Mouse (Mus musculus) heart, postnatal 0 days (tissue): ENCODE data around the gene C530008M17Rik. TPM values are rescaled to one million over a fixed set of nuclear protein-coding genes. Genes with fewer than 3 reads are reported as not detected.

ENCODE experiments used
- ATAC-seq: fragments of 200-750 bp; cut with Nextera tagmentation; 2 replicates; pipeline ENCODE4 v1.8.0; 2017; ENCODE audit warnings: low read depth, moderate number of reproducible peaks, moderate library complexity; ENCODE audit not compliant: insufficient read depth
- DNase-seq: peaks from one replicate; pipeline ENCODE4 v3.0.0-alpha.2; 2016; ENCODE audit warnings: low spot score
- H3K27ac ChIP-seq: fragments of 300-500 bp; sonication (generic); 2 replicates; pipeline ENCODE4 v1.5.1; 2014; ENCODE audit warnings: low read depth, mild to moderate bottlenecking
- H3K27me3 ChIP-seq: fragments of 300-500 bp; sonication (generic); 2 replicates; pipeline ENCODE4 v1.6.1; 2014; ENCODE audit warnings: low read length, mixed read lengths; ENCODE audit not compliant: control insufficient read depth, insufficient read depth
- H3K36me3 ChIP-seq: fragments of 300-500 bp; sonication (generic); replicated peaks from 2 replicates; pipeline ENCODE4 v1.6.1; 2014; ENCODE audit warnings: low read length, mixed read lengths; ENCODE audit not compliant: control insufficient read depth, insufficient read depth
- H3K4me1 ChIP-seq: fragments of 300-500 bp; sonication (generic); 2 replicates; pipeline ENCODE4 v1.6.1; 2014; ENCODE audit warnings: antibody characterized with exemption; ENCODE audit not compliant: control insufficient read depth, insufficient read depth
- H3K4me2 ChIP-seq: fragments of 300-500 bp; sonication (generic); 2 replicates; pipeline ENCODE4 v1.6.1; 2014; ENCODE audit warnings: low read depth, mild to moderate bottlenecking, low read length, moderate library complexity
- H3K4me3 ChIP-seq: fragments of 300-500 bp; sonication (generic); 2 replicates; pipeline ENCODE4 v1.5.1; 2014; ENCODE audit warnings: low read depth, low read length
- H3K9ac ChIP-seq: fragments of 300-500 bp; sonication (generic); replicated peaks from 2 replicates; pipeline ENCODE4 v1.6.1; 2014; ENCODE audit warnings: low read depth, low read length, mixed read lengths
- H3K9me3 ChIP-seq: fragments of 300-500 bp; sonication (generic); replicated peaks from 2 replicates; pipeline ENCODE4 v1.6.1; 2016; ENCODE audit warnings: low read length; ENCODE audit not compliant: control insufficient read depth
- CTCF ChIP-seq: IDR thresholded peaks from 2 replicates; pipeline ENCODE4 v1.5.1; 2016; ENCODE audit warnings: antibody characterized with exemption, control low read depth, low read depth
- EP300 ChIP-seq: IDR thresholded peaks from 2 replicates; pipeline ENCODE4 v1.6.1; 2016; ENCODE audit warnings: antibody characterized with exemption, low read depth
- WGBS: fragments of 180-500 bp; shearing (Covaris S2); extraction: QIAGEN DNeasy Blood & Tissue Kit; methylation state at CpG from one replicate; pipeline ENCODE4 v1.1.7; 2014; 5-methylcytosine and 5-hydroxymethylcytosine counted together
- polyA plus RNA-seq: library from polyadenylated mRNA; unstranded; fragments of >200 nt; fragmentation: Nextera tagmentation; extraction: Ambion mirVana; gene quantifications from 2 replicates; pipeline ENCODE4 v1.2.1, GENCODE M21; 2015
- total RNA-seq: library from RNA; depleted of rRNA; stranded (reverse); fragments of >200 nt; gene quantifications from 2 replicates; pipeline ENCODE4 v1.2.3, GENCODE M21; 2014; ENCODE audit warnings: low replicate concordance

C530008M17Rik gene
- total and polyA plus RNA-seq, 2 experiments from 2014 or later = 7.3 to 18.8 TPM

GRCm38 (mm10) chr5:76869553-76869952 lies 213.2 kb downstream of the C530008M17Rik start:
- H3K27ac ChIP-seq = no peak overlapping the region
- peaks cover 12% of the 10 kb centered on the region for H3K36me3 ChIP-seq
- H3K4me3 ChIP-seq = peak overlapping the region; percentile 40
- H3K9me3 ChIP-seq = no peaks in the 10 kb centered on the region
- 0 out of 2 replicates have a peak overlapping the region, but pooled peaks have one; percentile 26 for H3K9ac ChIP-seq
- peaks cover 19% of the 10 kb centered on the region for H3K4me1 ChIP-seq
- no peaks in the 10 kb centered on the region for H3K27me3 ChIP-seq
- ATAC-seq (no peak), DNase-seq (no peak)
- H3K4me2 ChIP-seq = peak overlapping the region; percentile 61
- WGBS = 62% methylated on average over 6 of the region's 6 CpGs
- TF ChIP-seq EP300 (no peak), CTCF (no peak)

DNA sequence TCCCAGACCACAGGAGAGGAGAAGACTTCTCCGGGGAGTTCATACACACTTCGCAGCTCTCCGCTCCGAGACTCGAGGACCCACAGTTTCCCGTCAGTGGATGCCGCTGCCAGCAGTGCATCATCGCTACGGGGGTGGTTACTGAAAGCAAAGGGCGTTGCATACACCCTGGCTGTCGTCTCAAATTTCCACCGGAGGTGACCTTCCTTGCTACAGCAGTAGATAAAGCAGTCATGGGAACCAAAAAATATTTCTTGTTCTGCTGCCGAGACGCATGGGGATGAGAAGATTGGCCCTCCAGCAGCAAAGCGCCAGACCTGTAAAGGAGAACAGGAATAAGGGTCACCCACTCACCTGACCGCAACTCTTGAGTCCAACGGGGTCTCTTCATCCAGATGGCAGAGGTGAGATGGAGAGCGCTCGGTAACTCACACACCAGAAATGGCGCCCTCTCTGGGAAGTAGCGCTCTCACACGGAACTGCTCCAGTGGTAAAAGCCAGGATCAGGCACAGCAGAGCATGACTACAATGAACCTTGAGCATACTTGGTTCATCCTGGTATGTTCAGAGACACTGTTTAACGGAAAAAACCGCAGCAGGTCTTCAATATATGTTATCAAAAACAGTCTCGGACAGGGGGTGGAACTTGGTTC lies 219.9 kb downstream of the C530008M17Rik start:
- Histone ChIP-seq H3K9me3 (no peaks in the 10 kb centered on the region), H3K36me3 (peaks cover 11% of the 10 kb centered on the region), H3K4me1 (no peaks in the 10 kb centered on the region), H3K27ac (peak overlapping the region; percentile 71), H3K4me2 (peak overlapping the region; percentile 14), H3K27me3 (no peaks in the 10 kb centered on the region), H3K9ac (no peak overlapping the region), H3K4me3 (peak overlapping the region; percentile 11; the same call in 1 of the 2 replicates)
- DNase-seq (peak; percentile 75), ATAC-seq (peak; percentile 94)
- WGBS = 56% methylated on average over 25 of the region's 25 CpGs
- peak; percentile 31 for TF ChIP-seq CTCF
- 0 out of 2 replicates have a peak, but pooled peaks have one; percentile 43 for TF ChIP-seq EP300

GRCm38 (mm10) chr5:76884107-76884506 lies 227.8 kb downstream of the C530008M17Rik start:
- H3K9ac ChIP-seq = no peak overlapping the region
- no peak overlapping the region for H3K4me2 ChIP-seq
- H3K27ac ChIP-seq = no peak overlapping the region
- WGBS = 90% methylated on average over 1 of the region's 1 CpGs
- H3K4me3 ChIP-seq = no peak overlapping the region
- no peaks in the 10 kb centered on the region for H3K9me3 ChIP-seq
- H3K36me3 ChIP-seq = peaks cover 58% of the 10 kb centered on the region
- no peaks in the 10 kb centered on the region for H3K27me3 ChIP-seq
- DNase-seq (no peak), ATAC-seq (no peak)
- H3K4me1 ChIP-seq = no peaks in the 10 kb centered on the region
- TF ChIP-seq EP300 = no peak
- TF ChIP-seq CTCF = no peak

DNA sequence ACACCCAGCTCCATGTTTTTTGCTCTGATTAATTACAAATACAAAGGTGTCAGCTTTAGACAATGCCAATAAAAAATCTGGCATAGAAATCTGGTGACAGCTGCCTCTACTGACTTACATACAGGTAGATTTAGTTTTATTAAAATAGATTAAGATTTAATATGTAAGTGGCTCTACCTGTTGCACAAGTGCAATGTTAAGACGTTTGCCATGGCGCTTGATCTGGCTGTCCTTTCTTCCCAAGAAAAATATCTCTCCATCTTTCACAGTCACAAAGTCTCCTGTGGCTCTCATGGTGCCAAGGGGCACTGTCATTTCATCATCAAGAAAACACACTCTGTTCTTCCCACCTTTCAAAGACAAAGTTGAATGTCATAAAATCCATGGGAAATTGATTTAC lies 230.7 kb downstream of the C530008M17Rik start:
- Histone ChIP-seq H3K9ac (no peak overlapping the region), H3K27ac (no peak overlapping the region), H3K4me2 (no peak overlapping the region), H3K36me3 (peaks cover 63% of the 10 kb centered on the region), H3K27me3 (no peaks in the 10 kb centered on the region), H3K9me3 (no peaks in the 10 kb centered on the region), H3K4me1 (no peaks in the 10 kb centered on the region), H3K4me3 (no peak overlapping the region)
- TF ChIP-seq CTCF (no peak), EP300 (no peak)
- ATAC-seq (no peak), DNase-seq (no peak)
- 94% methylated on average over 2 of the region's 2 CpGs for WGBS

GRCm38 (mm10) chr5:76892608-76893007 lies 236.3 kb downstream of the C530008M17Rik start:
- Histone ChIP-seq H3K27ac (no peak overlapping the region), H3K9ac (no peak overlapping the region), H3K36me3 (peaks cover 30% of the 10 kb centered on the region), H3K4me3 (no peak overlapping the region), H3K27me3 (no peaks in the 10 kb centered on the region), H3K9me3 (no peaks in the 10 kb centered on the region), H3K4me2 (no peak overlapping the region), H3K4me1 (no peaks in the 10 kb centered on the region)
- DNase-seq (no peak), ATAC-seq (no peak)
- TF ChIP-seq EP300 (no peak), CTCF (no peak)
- 57% methylated on average over 2 of the region's 2 CpGs for WGBS

DNA sequence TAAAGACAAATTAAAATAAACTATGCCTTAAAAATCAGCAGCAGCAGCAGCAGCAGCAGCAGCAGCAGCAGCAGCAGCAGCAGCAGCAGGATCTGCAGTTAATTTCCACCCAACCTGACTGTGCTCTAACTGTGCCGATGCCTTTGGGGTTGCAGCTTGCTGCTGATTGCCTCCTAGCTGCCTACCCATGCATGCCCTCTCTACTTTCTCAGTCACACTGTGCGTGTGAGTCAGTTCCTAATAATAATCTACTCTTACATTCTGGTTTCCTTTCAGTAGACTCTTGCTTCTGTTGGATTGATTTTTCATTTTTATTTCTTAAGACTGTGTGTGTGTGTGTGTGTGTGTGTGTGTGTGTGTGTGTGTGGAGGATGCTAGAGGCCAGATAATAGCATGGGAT lies 236.8 kb downstream of the C530008M17Rik start:
- H3K27me3 ChIP-seq = no peaks in the 10 kb centered on the region
- 71% methylated on average over 2 of the region's 2 CpGs for WGBS
- ATAC-seq (no peak), DNase-seq (no peak)
- H3K36me3 ChIP-seq = peaks cover 31% of the 10 kb centered on the region
- H3K4me1 ChIP-seq = no peaks in the 10 kb centered on the region
- H3K9ac ChIP-seq = no peak overlapping the region
- TF ChIP-seq EP300 (no peak), CTCF (no peak)
- H3K9me3 ChIP-seq = no peaks in the 10 kb centered on the region
- no peak overlapping the region for H3K4me3 ChIP-seq
- no peak overlapping the region for H3K27ac ChIP-seq
- no peak overlapping the region for H3K4me2 ChIP-seq
